Mouse (Mus musculus) frontal cortex, postnatal 10 days (tissue): Measurements from ENCODE around the gene Myoz1.
"Not testable (repeated sequence)": the region's sequence is repeated elsewhere in the genome, so short reads cannot be mapped to it uniquely, and the experiment has no call there.

Experiments
- DNase-seq, 2 experiments: peaks; one replicate each; pipeline ENCODE4 v3.0.0; 2022; ENCODE audit warnings: low spot score in 2 of 2, mixed read lengths in 1 of 2

The Myoz1 gene

DNA sequence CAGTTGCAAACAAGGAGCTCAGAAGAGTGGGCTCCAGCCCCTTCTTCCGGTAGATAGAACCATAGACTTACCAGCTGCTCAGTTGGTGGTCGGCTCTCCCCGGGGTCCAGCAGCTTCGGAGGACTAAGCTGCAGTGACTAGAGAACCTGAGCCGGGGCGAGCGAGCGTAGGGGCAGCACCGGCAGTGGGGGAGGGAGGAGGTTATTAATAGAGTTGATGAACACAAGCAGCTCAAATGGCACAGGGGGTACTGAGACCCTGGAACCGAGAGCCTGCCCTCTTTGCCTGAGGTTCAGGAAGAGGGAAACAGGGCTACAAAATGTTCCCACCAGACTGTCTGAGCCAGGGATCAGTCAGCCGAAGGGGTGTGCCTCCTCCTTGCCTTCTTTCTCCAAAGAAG, at the start of gene Myoz1:
Gene Myoz1 (minus strand): TSS at position 180 of the 400 bp plus-strand sequence.
- no peak for DNase-seq

DNA sequence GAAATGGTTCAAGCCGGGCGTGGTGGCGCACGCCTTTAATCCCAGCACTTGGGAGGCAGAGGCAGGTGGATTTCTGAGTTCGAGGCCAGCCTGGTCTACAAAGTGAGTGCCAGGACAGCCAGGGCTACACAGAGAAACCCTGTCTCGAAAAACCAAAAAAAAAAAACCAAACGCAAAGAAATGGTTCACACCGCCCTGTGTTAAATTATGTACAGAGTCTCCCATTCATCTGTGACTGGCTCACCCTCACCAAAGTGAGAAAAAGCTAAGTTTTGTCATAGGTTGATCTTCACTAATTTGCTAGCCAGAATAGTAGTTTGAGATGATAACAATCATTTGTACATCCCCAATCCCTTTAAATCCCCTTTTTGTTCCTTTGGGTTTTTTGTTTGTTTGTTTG, 47.1 kb upstream of the Myoz1 start:
- DNase-seq: not testable (repeated sequence)

DNA sequence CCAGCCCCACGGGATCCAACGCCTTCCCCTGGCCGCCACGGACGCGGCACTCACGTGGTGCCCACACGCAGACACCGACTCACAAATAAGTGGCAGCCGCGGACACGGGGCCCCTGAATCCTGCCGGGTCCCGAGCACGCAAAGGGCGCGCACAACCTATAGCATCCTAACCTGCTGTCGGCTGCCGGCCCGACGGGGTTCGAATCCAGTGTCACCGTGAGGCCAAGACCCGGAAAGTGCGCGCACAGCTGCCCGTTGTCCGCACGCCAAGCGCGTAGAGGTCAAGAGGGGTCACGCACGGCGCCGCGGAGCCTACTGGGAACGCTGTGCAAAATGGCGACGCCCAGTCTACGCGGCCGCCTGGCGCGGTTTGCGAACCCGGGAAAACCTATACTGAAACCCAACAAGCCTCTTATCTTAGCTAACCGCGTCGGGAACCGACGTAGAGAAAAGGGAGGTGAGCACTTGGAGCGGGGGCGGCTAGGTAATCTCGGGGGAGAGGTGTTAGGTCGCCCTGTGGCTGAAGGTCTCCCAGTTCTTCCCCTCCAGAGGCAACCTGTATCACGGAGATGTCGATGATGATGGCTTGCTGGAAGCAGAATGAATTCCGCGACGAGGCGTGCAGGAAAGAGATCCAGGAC, 46.5 kb upstream of the Myoz1 start, which contains the start of gene Chchd1:
Gene Chchd1 (plus strand): TSS at position 266 of the 641 bp plus-strand sequence.
- peak; percentile 75 to 88 for DNase-seq

DNA sequence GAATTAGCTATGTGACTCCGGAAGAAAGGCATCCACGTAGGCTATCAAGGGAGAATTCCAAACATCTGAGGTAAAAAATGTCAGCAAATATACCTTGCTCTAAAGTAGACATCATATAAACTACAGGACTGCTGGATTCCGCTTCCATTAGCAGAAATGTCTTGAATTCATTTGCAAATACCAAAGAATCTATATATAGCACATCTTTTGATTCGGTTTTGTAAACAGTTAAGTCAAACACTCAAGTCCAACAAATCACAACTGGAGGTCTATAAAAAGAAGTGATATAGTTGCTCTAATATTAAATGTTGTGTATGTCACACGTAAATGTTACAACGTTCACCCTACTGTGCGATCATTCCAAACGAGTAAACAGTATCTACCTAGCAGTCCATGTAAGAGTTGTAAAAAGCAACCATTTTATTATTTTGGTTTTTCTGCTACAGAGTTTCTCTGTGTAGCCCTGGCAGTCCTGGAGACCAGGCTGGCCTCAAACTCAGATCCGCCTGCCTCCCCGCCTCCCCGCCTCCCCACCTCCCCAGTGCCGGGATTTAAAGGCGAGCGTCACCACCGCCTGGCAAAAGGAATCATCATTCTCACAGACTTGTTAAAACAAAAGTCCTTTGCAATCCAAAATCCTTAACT, 45.9 kb upstream of the Myoz1 start:
- DNase-seq: no peak

DNA sequence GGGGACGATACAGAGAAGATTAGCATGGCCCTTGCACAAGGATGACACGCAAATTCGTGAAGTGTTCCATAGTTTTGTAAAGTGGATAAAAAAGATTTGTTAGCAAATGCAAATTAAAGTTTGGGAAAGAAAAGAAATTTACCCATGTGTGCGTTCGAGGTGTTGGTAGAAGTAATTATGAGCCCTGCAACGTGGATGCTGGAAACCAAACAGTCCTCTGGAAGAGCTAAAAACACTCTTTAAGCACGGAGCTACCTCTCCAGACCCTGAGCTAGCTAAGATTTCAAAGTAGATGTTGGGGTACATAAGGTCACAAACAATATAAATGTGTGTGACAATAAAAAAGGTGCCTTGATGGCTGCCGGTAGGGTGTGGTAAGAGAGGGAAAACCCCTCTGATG, 45.2 kb upstream of the Myoz1 start:
- DNase-seq: no peak

DNA sequence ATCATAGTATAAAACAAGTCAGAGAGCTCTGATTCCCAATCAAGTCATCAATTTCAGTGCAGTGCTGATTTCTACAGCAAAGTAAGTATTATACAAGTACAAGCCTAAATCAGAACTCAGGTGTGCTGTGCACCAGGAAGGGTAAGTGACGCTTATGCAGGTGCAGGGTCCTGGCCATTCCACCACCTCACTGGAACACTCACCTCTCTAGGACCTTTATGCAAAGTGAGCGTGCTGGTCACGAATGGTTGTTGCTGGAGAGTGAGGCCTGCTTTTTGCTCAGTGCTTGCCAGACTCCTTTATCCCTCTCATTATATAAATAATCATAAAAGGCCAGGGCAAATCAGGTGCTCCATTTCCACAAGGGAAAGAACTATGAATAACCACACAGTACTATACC, 44.0 kb upstream of the Myoz1 start:
- DNase-seq: no peak

DNA sequence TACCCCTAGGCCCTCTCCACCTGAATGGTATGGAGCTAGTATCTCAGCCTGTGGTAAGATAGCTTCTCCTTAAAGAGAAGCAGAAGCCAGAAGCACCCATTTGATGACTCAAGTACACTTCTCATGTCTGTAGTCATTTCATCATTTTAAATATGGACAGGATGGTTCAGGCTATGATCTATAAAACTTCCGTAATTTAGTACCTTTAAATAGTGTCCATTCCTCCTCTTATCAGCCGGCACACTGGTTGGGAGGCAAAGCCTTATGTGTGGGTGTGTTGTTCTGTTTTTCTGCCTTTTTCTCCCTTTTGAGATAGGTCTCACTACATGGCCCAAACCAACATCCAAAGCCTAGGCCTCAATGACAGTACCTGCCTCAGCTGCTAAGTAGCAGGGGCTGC, 42.2 kb upstream of the Myoz1 start:
- no peak for DNase-seq

DNA sequence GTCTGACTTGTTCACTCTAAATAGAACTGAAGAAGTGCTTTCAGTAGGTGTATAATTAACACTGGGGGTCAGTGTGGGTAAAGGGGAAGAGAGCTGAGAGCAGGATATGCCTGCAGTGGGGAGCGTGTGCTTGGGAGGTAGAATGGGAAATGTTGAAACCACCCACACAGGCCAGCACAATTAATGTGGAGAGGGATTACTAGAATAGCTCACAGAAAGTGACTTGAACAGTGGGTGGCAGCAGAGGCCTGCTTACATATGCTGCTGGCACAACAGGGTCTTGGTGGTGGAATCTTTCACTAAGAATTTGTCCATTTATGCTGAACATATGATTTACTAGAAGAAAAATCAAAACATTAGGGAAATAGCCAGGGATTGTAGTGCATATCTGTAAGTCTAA, 40.6 kb upstream of the Myoz1 start:
- peak in 1 of 2 experiments; percentile 43 for DNase-seq

DNA sequence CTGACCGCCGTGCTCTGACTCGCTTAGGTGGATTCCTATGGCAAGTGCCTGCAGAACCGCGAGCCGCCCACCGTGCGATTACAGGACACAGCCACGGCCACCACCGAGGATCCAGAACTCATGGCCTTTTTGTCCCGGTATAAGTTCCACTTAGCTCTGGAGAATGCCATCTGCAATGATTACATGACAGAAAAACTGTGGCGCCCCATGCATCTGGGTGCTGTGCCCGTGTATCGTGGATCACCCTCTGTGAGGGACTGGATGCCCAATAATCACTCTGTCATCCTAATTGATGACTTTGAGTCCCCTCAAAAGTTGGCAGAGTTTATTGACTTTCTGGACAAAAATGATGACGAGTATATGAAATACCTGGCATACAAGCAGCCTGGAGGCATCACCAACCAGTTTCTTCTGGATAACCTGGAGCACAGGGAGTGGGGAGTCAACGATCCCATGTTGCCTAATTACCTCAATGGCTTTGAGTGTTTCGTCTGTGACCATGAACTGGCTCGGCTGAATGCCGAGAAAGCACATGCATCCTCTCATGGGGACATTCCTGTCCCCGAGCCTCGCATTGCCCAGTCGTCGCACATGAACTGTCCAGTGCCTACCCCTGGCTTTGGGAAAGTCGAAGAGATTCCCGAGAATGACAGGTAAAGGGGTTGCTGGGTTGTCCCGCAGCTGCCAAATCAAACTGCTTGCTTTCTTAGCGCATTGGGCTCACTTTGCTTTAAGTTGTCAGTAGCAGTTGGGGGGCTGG, 39.6 kb upstream of the Myoz1 start:
- DNase-seq: peak; percentile 27 to 30

DNA sequence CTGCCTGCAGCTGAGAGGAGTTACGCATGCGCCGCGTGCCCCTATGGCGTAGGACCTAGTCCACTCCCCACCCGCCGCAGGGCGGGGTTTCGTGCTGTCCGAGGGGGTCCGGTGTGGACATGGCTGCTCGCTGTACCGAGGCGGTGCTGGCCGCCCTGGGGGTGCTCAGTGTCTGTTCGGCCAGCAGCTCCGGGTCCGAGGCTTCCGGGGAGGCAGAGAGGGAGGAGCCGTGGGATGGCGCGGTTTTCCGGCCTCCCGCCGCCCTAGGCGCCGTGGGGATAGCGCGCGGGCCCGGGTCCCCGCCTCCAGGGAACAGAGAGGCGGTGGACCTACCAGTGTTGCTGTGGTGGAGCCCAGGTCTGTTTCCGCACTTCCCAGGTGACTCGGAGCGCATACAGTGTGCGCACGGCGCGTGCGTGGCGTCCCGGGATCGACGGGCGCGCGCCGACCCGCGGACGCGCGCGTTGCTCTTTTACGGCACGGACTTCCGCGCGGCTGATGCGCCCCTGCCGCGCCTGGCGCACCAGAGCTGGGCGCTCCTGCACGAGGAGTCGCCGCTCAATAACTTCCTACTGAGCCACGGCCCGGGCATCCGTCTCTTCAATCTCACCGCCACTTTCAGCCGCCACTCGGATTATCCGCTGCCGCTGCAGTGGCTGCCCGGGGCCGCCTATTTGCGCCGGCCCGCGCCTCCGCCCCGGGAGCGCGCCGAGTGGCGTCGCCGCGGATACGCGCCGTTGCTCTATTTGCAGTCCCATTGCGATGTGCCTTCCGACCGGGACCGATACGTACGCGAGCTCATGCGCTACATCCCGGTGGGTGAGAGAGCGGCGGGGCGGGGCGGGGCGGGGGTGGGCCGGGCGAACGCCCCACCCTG, 38.8 kb upstream of the Myoz1 start, which contains the start of gene Fut11:
Gene Fut11 (plus strand): TSS at position 85 of the 877 bp plus-strand sequence.
- peak; percentile 80 to 85 for DNase-seq

DNA sequence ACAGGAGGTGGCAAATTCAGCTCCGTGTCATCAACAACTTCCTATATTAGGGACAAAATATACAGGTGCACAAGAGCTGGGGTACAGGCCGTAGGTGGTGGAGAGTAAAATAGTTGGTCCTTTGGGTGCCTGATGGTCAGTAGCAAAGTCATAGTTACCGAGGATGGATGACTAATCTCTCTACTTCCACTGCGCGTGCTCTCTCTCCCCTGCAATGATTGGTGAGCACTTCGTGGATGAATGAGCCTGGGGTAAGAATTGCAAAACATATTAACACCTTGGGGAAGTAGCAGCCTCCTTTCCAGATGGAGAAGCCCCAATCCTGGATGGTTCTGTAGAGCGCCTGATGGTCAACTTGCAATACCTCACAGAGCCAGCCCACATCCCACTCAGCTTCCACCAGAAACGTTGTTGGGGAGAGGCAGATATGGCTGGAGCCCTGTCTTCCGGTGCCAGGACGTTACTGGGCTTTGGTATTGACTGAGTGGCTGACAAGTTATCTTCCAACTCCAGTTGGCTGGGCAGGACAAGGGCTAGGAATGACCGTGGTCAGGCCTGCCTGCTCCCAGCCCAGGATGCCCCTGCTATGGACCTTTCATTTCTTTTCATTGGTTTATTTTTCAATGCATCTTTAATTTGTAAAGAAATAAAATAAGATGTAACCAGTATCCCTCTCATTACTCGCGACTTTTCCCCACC, 38.0 kb upstream of the Myoz1 start:
- no peak for DNase-seq

DNA sequence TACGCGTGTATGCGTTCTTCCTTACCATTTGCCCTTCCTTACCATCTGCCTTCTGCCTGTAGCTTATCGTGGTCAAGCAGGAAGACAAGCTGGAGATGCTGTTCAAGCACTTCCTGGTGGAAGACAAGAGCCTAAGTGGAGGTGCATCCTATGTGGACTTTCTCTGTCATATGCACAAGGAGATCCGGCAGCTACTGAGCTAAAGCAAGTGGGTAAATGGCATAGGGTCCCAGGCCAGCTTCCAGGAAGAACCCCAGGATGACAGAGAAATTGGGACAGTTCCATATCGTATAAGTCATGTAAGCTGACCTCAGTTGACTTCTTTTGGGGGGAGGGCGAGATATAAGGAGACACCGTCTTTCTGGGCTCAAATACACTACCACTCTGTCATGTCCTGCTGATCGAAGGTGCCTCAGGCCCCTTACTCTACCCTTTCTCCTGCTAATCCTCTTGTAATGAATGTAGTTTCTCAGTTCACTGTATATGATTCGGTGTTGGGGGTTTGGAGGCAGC, 37.3 kb upstream of the Myoz1 start:
- DNase-seq: no peak

DNA sequence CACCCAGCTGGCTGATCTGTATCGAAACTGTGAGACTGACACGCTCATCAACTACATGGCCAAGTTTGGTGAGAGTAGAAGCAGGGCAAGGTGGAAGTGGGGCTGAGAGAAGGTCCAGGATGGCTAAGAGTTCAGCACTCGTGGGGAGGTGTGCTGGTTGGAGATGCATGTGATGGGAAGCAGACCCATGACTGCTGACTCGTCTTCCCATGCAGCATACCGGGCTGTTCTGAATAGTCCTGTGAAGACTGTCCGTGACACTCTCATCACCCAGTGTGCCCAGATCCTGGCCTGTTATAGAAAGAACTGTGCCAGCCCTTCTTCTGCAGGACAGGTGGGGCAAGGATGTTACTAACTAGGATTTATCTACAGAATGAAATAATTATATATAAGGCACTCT, 35.4 kb upstream of the Myoz1 start:
- DNase-seq: no peak

DNA sequence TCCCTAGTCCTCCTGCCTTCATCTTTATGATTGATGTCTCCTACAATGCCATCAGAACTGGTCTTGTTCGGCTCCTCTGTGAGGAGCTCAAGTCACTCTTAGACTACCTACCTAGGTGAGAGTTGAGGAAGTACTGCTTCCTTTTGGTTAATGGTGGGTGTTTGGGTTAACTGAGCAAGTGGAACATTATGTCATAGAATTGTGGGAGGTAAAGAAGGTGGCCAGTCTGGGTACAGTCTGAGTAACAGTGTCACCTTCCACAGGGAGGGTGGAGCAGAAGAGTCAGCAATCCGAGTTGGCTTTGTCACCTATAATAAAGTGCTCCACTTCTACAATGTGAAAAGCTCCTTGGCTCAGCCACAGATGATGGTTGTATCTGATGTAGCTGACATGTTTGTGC, 32.7 kb upstream of the Myoz1 start:
- DNase-seq: no peak

DNA sequence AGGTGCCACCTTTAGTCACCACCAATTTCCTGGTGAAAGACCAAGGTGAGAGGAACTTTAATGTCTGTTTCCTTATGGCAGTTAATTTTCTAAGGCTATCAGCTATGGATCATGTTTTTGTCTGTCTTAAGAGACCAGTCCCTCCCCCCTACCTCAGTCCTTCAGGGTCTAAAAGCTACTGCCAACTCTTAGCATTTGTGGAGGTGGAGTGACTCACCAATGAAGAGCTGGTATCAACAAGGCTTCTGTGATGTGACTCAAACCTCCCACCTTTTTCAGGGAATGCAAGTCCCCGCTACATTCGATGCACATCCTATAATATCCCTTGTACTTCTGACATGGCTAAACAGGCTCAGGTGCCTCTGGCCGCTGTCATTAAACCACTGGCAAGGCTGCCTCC, 30.2 kb upstream of the Myoz1 start:
- no peak for DNase-seq

DNA sequence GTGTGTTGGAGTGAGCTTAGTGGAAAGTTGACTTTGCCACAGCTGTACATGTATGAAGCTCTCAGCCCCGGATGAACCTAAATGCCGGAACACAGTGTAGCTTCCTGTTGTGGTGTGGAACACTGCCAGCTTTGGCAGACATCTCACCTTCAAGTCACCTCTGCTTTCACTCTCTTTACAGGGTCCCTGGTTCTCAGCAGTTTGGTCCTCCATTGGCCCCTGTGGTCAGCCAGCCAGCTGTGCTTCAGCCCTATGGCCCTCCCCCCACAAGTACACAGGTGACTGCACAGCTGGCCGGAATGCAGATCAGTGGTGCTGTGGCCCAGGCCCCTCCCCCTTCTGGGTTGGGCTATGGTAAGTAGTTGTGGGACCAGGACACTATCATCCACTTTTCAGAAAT, 26.2 kb upstream of the Myoz1 start:
- DNase-seq: no peak

DNA sequence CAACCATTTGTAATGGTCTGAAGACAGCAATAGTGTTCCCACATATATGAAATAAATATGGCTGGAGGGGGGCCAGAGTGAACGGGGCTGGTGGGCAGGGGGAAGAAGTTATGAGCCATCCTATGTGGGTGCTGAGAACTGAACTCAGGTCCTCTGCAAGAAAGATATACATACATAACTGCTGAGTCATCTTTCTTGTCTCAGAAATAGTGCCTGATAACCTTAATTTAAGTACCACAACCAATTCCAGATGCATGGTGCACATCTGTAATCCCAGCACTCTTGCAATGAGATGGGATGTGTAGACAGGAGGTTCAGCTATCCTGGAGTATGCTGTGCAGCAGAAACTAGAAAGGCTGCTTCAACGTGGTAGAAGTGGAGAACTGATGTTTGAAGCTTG, 25.4 kb upstream of the Myoz1 start:
- DNase-seq: no peak

DNA sequence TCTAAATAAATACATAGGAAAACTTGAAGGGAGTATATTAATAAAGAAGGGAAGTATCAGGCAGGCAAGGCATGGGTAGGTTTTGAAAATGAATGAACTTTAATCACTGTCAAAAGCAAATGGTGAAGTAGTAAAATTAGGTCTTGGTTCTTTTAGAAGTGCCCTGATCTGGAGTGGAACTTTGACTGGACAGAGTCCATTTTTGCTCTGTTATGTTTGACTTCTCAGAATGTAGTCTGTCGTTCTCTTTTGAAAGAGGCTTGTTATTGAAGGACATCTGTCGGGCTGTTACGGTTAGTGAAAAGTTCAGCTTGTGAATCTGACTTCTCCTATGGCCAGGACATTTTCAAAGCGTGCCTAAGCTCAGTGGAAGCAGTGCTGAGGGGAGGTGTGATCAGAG, 21.6 kb upstream of the Myoz1 start:
- DNase-seq: no peak

DNA sequence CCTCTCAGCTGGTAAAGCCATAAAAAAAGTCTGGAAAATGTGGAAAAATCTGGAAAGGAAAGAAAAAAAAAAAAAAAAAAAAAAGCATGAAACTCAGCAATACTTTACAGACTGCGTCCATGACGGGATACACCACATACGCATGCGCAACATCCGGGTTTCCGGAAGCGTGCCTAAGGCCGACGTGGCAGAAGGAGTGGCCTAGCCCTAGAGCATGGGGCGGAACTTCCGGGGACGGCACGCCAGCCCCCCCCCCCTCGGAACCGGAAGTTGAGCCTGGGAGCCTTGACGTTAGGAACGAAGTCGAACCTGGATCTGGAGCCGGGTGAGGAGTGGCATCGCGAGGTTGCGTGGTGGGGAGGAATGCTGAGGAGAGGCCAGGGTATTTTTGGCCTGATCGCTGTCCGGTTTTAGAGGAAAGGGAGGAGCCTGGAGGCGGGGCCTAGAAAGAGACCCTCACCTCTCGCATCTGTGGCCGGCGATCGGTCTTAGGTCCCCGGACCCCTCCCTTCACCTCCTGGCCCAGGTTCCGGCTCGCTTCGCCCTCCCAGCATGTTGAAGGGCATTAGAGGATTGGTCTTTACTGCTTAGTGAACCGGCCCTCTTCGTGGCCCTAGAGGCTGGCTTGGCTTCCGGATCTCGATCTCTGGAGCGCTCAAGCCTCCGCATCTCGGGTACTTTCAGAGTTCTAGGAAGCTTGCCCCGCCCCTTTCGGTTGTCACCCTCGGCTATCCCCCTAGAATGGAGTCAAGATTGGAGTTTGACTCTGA, 17.9 kb upstream of the Myoz1 start, which contains the start of gene Sec24c:
Gene Sec24c (plus strand): TSS at position 245 of the 770 bp plus-strand sequence.
- DNase-seq: peak; percentile 93 to 97

DNA sequence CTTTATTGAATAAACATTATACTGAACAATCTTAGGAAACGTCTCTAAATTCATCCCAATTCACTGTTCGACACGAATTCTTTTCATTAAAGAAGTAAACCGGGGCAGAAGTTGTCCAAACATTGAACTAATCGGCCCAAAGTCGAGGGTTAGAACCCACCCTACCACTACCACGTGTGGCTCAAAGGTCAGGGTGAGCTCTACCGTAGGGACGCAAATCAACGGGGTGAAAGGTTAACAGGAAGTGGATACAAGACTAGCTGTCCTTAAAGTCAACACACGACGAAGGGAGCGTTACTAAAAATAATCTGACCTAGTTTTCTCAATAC, 17.4 kb upstream of the Myoz1 start:
- DNase-seq: peak in 1 of 2 experiments; percentile 44
